Mouse (Mus musculus): ENCODE data around the gene Pars2. TPM values are rescaled to one million over a fixed set of nuclear protein-coding genes. Genes with fewer than 3 reads are reported as not detected.

Gene Pars2
- polyA plus RNA-seq (2012; rRNA removed): 10.4 and 11.6 TPM in 2 replicates

DNA sequence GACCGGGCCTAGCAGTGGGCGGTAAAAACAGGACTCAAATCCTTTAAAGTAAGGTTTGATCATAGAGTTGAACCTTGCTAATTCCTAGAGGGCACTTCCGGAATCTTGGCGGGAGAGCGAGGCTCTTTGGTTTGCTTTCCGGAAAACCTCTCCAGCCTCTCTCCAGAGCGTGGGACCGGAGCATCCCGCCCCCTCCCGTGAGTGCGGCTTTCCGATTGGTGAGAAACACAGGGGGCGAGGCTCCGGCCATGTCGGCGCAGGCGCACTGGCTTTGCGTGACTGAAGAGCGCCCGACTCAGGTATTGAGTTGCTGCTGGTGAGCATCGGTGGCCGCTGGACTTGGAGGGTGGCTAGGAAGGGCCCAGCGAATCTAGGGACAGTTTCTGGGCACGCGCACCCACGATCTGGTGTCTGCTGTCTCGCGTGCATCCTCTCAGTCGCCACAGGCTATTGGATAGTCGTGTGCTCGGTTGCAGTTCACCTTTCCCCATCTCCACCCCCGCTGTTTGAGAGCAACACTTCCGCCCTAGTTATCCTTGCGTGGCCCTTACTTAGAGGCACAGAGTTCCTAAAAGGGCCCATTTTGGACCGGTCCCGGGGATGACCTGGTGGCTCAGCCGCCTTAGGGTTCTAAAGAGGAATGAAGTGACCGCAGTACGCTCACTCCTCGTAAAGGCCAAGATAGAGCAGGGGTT, at the start of gene Pars2:
Gene Pars2 (plus strand): TSS at position 237 of the 695 bp plus-strand sequence.

GRCm38 (mm10) chr4:106617056-106617455, 33.8 kb upstream of the Pars2 start, which contains the start of gene Lexm:
Lexm (minus strand) TSS chr4:106617241.

DNA sequence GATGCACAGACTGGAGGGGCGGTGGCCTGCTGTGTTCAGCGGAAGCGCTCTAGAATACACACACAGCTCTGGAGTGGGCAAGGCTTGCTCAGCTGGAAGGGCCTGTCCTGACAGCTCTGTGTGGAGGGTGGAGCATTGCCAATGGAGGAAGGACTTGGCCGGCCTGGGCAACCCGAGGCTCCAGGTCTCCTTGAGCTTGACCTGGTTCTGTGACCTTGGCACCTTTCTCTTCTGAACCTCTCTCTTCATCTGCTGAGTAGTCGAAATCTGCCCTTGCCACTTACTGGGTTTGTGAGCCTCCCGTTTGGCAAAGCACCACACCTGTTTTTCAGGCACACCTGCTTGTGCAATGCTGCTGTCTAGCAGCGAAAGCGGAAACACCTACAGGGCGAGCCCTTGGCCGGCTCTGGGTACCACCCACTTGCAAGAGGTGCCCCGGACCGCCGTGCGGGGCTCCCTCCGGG, 28.8 kb upstream of the Pars2 start, which contains the start of gene Ttc22:
Gene Ttc22 (plus strand): TSS at position 403 of the 464 bp plus-strand sequence.

GRCm38 (mm10) chr4:106678442-106679118, 27.7 kb downstream of the Pars2 start, which contains the start of gene Ttc4:
Ttc4 (minus strand) TSS chr4:106678944.

Other genes starting within 250 kb of the Pars2 start
- gene Pcsk9, start 186.7 kb upstream of the Pars2 start, polyA plus RNA-seq (2012; rRNA removed): 1.6 and 3.3 TPM in 2 replicates
- not detected in 2 replicates for gene Bsnd, start 158.8 kb upstream of the Pars2 start, polyA plus RNA-seq (2012; rRNA removed)
- gene Dhcr24, start 90.0 kb upstream of the Pars2 start, polyA plus RNA-seq (2012; rRNA removed): 66.1 and 69.8 TPM in 2 replicates
- gene Lexm, start 33.8 kb upstream of the Pars2 start, polyA plus RNA-seq (2012; rRNA removed): 0.05 TPM in 1 of 2 replicates, not detected in the other
- gene Ttc22, start 28.6 kb upstream of the Pars2 start, polyA plus RNA-seq (2012; rRNA removed): 1.5 and 2.6 TPM in 2 replicates
- 189 and 203 TPM in 2 replicates for gene Ttc4, start 27.9 kb downstream of the Pars2 start, polyA plus RNA-seq (2012; rRNA removed)
- 1.5 TPM in 2 replicates for gene Mroh7, start 79.9 kb downstream of the Pars2 start, polyA plus RNA-seq (2012; rRNA removed)
- 0.05 TPM in 1 of 2 replicates, not detected in the other for gene Fam151a, start 82.8 kb downstream of the Pars2 start, polyA plus RNA-seq (2012; rRNA removed)
- 1.5 and 2.3 TPM in 2 replicates for gene Acot11, start 153.9 kb downstream of the Pars2 start, polyA plus RNA-seq (2012; rRNA removed)

Data from central nervous system, embryonic 14 days (tissue).